Mouse (Mus musculus): ENCODE results near the gene Mfrp. TPM values are rescaled to one million over a fixed set of nuclear protein-coding genes. Genes with fewer than 3 reads are reported as not detected.

The Mfrp gene
- polyA plus RNA-seq, 1 experiment from 2014 or later = 0.11 TPM

Other genes starting within 250 kb of the Mfrp start
- gene Thy1, start 58.3 kb upstream of the Mfrp start, polyA plus RNA-seq (2014; fragmentation: Nextera tagmentation; extraction: Ambion mirVana) = 1.6 and 1.8 TPM in 2 replicates
- 6.6 and 9.4 TPM in 2 replicates for gene Usp2, start 34.7 kb upstream of the Mfrp start, polyA plus RNA-seq (2014; fragmentation: Nextera tagmentation; extraction: Ambion mirVana)
- 3.7 and 4.0 TPM in 2 replicates for gene C1qtnf5, start 5.5 kb downstream of the Mfrp start, polyA plus RNA-seq (2014; fragmentation: Nextera tagmentation; extraction: Ambion mirVana)
- 0.11 and 0.12 TPM in 2 replicates for gene Gm49380, start 11.8 kb downstream of the Mfrp start, polyA plus RNA-seq (2014; fragmentation: Nextera tagmentation; extraction: Ambion mirVana)
- 25.7 and 29.9 TPM in 2 replicates for gene Rnf26, start 11.8 kb downstream of the Mfrp start, polyA plus RNA-seq (2014; fragmentation: Nextera tagmentation; extraction: Ambion mirVana)
- gene Mcam, start 32.7 kb downstream of the Mfrp start, polyA plus RNA-seq (2014; fragmentation: Nextera tagmentation; extraction: Ambion mirVana) = 6.1 and 13.2 TPM in 2 replicates
- gene Cbl, start 132.3 kb downstream of the Mfrp start, polyA plus RNA-seq (2014; fragmentation: Nextera tagmentation; extraction: Ambion mirVana) = 20.1 and 27.6 TPM in 2 replicates
- gene Ccdc153, start 138.9 kb downstream of the Mfrp start, polyA plus RNA-seq (2014; fragmentation: Nextera tagmentation; extraction: Ambion mirVana) = not detected in 2 replicates
- 0.49 and 0.57 TPM in 2 replicates for gene Pdzd3, start 149.7 kb downstream of the Mfrp start, polyA plus RNA-seq (2014; fragmentation: Nextera tagmentation; extraction: Ambion mirVana)
- 3.7 and 3.9 TPM in 2 replicates for gene Nlrx1, start 166.9 kb downstream of the Mfrp start, polyA plus RNA-seq (2014; fragmentation: Nextera tagmentation; extraction: Ambion mirVana)
- 18.9 and 20.1 TPM in 2 replicates for gene Abcg4, start 186.9 kb downstream of the Mfrp start, polyA plus RNA-seq (2014; fragmentation: Nextera tagmentation; extraction: Ambion mirVana)
- 15.9 and 24.7 TPM in 2 replicates for gene Hinfp, start 203.9 kb downstream of the Mfrp start, polyA plus RNA-seq (2014; fragmentation: Nextera tagmentation; extraction: Ambion mirVana)
- 25.2 and 25.5 TPM in 2 replicates for gene C2cd2l, start 218.6 kb downstream of the Mfrp start, polyA plus RNA-seq (2014; fragmentation: Nextera tagmentation; extraction: Ambion mirVana)
- gene Dpagt1, start 224.3 kb downstream of the Mfrp start, polyA plus RNA-seq (2014; fragmentation: Nextera tagmentation; extraction: Ambion mirVana) = 37.0 and 40.5 TPM in 2 replicates
- gene H2afx, start 233.0 kb downstream of the Mfrp start, polyA plus RNA-seq (2014; fragmentation: Nextera tagmentation; extraction: Ambion mirVana) = 98.1 and 128 TPM in 2 replicates
- 53.5 and 64.7 TPM in 2 replicates for gene Hmbs, start 242.5 kb downstream of the Mfrp start, polyA plus RNA-seq (2014; fragmentation: Nextera tagmentation; extraction: Ambion mirVana)

Measured in midbrain, embryonic 14.5 days (tissue).